Mouse (Mus musculus): ENCODE measurements around the gene Ptges. TPM values are rescaled to one million over a fixed set of nuclear protein-coding genes. Genes with fewer than 3 reads are reported as not detected.

The Ptges gene
- total RNA-seq, 2 experiments from 2014 or later, result 9.1 to 12.0 TPM

DNA sequence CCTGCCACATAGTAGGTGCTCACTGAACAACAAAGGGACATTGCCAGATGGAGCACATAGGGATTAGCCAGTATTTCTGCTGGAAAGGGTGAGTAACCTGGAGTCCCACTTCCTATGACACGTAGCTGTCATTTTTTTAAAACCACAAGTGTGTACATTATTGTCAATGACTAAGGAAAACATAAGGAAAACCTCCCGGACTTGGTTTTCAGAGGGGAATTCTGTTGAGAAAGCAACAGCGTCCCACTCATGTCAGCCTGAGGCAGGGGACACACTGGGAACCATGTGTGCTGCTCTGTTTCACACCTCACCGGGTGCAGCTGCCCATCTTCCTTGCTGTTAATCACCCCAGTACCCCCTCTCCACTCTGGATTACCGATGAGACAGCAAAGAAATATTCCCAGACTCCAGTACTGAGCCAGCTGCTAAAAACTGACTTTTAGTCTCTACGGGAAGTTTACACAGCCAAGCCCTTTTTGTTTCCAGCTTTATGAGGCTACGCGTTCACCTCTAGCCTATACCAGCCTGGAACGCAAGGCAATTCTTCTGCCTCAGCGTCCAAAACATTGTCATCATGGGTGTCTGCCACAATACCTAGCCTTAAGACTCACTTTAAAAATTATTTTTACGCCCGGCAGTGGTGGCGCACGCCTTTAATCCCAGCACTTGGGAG lies 30.1 kb downstream of the Ptges start:
- no peak for DNase-seq

DNA sequence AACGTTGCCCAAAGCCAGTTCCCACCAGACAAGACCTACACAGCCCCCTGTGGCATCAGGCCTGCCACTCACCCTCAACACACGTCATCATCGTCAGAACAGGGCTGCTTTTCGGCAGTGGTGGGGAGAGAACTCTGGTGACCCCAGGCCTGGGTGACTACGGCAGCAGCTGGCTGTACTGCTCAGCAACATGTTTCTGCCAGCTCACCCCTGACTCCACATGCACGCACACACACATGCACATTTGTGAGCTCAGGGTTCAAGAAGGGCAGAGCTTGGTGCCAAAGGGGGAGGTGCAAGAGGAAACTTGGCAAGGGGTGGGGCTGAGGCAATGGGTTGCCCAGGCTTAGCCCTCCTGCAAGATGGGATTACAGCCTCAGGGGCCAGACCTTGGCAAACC lies 32.4 kb downstream of the Ptges start:
- no peak for DNase-seq

DNA sequence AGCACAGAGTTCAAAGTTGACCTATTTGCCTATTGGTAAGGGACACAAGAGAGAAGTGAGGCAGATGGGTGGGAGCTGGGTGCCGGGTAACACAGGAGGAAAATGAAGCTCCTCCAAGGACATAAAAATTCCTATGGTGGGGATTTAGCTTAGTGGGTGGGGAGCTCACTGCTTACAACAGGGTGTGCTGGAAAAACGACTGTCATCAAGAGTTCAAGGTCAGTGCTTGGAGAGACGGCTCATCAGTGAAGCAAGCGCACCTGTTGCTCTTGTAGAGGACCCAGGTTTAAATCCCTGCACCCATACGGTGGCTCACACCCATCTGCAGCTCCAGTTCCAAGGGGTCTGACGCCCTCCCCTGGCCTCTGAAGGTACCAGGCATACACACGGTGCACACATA lies 35.7 kb downstream of the Ptges start:
- no peak for DNase-seq

DNA sequence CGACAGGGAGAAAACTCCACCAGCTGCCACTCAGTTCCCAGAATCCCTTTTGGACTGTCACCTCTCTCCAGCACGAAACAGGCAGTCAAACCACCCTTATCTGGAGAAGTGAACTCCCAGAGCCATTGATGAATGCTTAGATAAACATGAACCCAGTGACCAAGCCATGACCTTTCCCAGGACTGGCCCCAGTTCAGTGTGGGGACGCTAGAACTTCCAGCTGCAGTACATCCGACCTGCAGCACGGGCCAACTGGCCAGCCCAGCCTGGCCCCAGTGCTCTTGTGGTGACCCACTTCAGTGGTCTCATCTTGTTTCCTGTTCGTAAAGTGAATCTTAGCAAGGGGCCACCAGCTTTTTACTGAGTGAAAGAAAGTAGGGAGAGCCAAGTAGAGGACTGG lies 36.3 kb downstream of the Ptges start:
- DNase-seq, result peak; percentile 33

DNA sequence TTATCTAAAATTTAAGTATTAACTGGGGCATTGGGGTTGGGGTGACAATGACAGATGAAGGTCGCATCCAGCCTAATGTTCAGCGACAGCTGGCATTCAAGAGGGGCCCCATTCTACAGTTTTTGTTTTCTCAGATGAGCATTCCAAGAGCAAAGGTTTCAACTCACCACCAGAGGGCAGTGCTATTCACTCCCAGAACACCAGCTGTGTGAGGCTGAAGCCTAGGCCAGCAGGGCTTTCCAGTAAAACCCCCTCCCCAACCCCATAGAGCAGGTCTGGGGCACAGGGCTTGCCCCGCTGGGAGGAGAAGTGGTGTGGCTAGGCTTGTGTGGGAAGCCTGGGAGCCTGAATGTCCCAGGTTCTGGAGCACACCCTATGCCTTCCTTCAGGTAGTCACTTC lies 38.7 kb downstream of the Ptges start:
- peak; percentile 63 for DNase-seq

DNA sequence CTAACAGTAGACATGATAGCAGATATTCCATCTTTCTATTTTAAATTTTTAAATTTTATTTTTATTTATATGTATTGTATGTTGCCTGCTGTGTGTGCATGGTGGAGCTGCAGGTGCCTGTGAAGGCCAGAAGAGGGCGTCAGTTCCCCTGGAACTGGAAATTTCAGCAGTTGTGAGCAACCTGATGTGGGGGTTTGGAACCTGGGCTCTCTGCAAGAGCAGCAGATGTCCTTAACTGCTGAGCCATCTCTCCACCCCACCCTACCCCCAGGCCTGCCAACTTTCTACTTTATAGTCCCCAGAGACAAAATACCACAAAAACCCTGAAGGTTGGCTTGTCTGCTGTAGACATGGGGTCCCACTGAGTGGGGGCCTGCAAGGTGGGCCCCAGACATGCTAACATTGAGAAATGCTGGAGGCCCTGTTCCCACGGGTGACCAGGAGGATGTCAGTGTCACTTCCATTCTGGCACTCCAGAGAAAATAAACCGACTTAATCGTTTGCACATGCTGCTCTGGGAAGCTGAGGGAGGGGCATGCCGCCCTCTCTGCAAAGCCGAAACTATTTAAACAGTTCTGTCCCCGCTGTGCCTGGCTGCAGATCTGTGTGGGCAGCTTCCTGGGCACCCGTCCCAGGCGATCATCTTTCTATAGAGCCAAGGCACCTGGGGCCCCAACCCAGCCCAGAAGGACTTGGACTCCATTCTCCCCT lies 44.1 kb downstream of the Ptges start:
- DNase-seq, result no peak

DNA sequence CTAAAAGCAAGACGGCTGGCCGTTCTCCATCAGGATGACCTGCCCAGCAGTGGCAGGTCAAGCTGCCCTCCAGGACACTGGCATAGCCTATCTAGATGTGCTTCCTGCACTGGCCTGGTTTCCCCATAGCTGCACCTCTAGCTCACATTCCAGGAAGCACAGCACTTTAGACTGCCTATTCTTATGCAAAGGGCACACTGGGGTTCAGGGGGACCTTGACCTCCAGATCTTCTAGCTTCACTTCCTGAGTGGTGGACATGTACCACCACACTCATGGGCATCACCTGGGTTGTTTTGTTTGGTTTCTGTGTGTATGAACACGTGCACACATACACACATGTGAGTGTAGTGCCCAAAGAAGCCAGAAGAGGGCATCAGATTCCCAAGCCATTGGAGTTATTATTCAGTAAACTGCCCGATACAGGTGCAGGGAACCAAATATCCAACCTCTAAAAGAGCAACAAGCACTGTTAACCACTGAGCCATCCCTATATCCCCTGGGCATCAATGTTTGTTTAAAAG lies 44.8 kb downstream of the Ptges start:
- DNase-seq, result no peak

DNA sequence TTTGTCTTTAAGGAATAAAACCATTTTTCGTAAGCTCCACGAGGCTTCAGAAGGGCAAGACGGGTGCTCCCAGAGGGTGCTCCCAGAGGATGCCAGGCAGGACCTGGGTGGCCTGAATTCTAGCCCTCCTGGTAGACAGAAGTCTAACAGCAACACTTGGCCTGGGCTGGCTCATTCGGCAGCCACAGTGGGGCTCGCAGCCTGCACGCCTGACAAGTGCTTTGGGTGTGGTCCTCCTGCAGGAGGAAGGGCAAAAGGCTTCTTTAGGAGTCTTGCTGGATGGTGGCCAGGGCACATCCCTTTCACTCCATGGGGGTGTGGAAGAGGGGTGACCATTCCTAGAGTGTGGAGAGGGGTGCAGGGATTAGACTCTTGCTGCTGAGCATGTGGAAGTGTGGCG lies 48.4 kb downstream of the Ptges start:
- DNase-seq, result no peak

DNA sequence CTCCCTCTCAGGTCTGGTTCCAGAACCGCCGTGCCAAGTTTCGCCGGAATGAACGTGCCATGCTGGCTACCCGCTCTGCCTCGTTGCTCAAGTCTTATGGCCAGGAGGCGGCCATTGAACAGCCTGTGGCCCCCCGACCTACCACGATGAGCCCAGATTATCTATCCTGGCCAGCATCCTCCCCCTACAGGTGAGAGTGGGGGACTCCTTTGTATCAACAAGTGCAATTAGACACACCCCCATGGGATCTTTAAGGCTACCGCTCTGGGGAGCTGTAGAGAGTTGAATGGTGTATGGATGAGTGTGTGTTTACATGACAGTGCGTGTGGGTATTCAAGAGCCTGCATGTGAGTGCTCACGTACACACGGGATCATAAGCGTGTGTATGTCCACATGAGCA lies 50.2 kb downstream of the Ptges start:
- no peak for DNase-seq

DNA sequence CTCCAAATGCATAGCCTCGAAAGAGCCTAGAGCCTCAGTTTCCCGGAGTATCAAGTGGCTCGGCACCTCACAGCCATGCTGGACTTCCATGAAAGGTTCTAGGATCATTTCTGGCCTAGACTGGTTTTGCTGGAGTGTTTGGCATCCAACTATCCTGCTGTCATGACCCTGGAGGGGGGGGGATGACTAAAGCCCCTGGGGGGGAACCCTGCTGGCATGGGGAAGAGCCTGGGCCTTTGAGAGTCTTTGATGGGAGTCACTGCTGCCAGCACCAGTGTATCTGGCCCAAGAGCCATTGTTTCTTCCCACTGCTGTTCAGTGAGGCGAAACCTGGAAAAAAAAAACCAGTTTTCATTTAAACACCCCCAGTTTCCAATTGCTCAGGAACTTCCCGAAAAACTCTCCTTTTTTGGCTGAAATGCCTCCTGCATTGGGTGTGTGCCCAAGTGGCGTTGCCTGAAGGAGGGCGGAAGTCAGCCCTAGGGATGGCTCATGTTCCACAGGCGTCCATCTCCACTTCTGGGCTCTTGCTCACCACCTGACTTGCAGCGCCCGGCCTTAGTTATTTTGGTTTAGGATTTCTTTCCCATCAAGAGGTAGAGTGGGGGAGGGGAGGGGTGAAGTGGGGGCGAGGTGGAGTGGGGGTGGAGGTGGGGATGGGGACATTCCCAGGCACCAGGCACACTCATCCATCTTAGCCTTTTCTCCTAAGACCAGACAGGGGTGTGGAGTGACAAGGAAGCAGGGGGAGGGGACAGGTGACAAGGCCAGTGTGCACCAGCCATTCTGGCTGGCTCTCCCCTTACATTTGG lies 53.8 kb downstream of the Ptges start:
- no peak for DNase-seq

DNA sequence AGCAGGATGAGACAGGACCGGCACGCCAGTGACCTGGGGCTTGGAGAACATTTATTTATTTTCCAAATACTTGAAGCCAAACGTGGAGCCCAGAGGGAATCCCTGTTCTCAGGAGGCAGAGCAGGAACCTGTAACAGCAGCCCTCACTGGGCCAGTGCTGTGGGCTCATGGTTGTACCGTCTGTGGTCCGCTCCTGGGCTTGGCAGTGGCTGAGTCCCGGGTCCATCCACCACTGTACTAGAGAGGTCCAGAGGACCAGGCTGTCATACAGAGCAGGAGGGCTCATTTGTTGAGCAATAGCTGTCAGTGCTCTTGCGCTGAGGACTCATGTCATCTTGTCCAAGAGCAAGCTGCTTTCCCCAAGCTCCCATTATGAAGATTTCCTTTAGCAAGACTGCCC lies 54.6 kb downstream of the Ptges start:
- no peak for DNase-seq

DNA sequence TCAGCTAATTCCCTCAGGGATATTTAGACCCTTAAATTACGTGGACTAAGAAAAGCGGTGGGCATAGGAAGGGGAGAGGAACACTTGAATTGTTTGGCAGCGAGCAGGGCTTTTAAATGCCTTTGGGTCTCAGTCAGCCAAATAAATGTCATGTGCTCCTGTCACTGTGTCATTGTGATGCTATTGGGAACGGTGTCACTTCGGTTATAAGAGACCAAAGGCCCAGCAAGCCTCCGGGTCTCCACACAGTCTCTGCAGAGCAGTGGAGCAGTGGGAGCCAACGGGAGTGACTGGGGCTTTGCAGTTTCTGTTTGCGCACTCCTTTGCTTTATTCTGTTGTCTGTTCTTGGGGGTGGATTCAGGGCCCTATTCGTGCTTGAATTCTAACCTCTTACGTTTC lies 55.2 kb downstream of the Ptges start:
- no peak for DNase-seq

DNA sequence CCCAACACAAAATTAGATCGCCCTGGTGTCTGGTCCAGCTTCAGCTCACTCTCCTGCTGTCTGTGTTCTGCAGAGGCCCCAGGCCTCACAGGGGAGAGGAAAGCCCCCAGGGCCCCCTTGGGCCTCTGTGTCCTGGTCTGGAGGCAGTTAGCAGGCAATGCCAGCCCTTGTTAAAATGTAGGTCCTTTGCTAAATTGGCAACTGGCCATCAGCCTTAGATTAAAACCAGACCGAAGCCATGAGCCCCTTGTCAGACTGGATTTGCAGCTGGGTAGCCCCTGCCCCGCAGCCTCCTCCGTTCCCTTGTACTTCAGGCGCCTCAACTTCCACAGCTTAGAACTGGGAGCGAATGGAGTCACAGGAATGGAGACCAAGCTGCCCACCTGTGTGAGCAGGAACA lies 57.0 kb downstream of the Ptges start:
- DNase-seq, result no peak

DNA sequence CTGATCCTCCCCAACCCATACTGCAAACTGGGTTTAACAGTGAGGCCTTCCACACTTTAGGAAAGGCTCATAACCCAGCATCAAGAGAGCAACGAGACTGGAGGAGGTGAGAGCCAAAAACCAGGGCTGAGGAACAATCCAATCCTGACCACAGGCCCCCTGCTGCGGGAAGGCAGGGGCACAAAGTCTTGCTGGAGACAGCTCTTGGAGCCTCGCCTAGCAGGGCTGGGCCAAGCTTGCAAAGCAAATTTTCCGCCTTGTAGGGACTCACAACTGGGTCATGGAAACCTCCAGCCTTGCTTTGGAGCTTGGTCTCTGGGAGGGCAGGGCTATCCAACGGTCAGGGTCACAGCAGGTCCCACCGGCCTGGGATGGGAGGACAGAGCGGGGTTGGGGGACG lies 58.8 kb downstream of the Ptges start:
- no peak for DNase-seq

DNA sequence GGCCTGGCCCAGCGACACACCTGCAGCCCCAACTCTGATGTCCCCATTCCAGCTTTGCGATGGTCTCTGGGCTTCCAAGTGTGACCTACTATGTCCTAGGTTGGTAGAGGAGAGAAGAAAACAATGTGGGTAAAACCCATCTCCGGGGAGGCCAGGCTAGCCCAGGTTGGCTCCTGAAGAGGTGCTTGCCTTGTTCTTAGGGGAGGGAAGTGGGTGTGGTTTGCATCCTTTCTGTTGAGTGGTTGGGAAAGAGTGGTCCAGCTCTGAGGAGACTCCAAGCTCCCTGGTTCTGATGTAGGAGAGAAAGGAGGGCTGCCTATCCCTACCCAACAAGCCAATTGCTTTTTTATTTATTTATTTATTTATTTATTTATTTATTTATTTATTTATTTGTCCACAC lies 64.2 kb downstream of the Ptges start:
- no peak for DNase-seq

DNA sequence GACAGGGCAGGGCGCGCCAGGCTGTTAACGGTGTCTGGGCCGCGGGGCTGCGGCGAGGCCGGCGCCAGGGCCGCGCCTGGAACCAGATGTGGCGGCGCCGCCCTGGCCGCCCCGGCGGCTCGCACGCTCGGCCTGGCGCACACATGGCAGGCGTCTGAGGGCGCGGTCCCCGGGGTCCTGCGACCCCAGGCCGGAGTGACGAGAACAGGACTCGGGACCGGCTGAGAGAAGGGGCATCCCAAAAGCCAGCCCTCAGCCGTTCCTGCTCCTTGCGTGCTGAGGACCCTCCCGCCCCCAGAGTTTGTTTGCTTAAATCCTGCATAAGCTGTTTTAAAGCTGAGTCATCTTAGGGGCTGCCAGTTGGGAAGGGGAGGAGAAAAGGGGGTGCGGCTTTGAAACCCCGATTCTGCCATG lies 64.7 kb downstream of the Ptges start:
- DNase-seq, result no peak

DNA sequence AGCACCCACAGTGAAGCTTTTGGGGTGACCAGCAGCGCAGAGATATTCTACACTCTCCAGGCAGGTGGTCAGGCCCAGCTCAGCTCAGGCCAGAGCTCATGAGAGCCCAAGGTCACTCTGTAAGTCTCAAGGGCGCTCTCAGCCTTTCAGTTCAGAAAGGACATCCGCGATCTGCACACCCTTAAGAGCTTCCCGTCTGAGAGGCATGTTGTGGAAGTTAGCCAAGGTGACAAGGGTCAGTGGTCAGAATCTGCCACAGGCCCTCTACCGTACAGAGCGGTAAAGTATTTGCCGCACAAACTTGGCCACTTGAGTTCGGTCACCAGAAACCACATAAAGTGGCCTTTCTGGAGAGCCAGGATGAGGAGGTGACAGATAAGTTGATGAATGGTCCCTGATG lies 66.1 kb downstream of the Ptges start:
- peak; percentile 27 for DNase-seq

DNA sequence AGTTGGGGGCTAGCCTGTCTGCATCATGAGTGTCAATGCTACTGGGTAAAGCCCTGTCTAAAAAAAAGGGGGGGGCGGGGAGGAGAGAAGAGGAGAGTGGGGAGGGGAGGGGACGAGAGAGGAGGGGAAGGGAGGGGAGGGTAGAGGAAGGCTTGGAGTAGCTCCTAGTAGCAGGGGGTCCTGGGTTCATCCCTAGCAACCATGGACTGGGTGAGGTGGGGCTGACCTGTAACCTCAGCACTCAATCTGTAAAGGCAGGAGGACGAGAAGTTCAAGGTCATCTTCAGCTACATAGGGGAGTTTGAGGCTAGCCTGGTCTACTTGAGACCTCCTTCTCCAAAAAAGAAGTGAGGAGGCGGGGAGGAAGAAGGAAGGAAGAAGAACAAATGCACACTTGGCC lies 67.6 kb downstream of the Ptges start:
- DNase-seq, result no peak

DNA sequence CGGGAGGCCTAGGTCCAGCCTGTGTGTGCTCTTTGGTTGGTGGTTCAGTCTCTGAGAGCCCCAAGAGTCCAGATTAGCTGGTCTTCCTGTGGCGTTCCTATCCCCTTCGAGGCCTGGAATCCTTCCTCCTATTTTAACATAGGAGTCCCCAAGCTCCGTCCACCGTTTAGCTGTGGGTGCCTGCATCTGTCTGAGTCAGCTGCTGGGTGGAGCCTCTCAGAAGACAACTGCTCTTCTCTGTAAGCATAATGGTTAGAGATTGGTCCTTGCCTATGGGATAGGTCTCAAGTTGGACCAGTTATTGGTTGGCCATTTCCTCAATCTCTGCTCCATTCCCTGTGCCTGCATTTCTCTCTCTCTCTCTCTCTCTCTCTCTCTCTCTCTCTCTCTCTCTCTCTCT lies 69.9 kb downstream of the Ptges start:
- no peak for DNase-seq

DNA sequence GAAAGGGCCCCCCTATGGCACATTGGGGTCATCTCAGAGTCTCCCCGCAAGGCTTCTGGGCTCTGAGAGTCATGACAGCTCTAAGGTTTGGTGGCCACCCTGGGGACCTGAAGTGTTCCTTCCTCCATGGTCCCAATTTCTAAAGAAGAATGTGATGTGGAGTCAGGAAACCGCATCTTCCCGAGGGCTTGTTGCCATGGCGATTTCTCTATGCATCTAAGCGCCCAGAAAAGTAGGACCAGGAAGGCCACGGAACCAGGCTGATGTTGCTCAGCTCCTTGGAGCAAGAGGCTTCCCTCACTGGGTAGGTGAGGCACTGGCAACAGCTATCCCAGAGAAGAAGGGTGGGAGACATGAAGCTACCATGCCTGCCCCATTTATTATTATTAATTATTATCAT lies 72.6 kb downstream of the Ptges start:
- DNase-seq, result no peak

DNA sequence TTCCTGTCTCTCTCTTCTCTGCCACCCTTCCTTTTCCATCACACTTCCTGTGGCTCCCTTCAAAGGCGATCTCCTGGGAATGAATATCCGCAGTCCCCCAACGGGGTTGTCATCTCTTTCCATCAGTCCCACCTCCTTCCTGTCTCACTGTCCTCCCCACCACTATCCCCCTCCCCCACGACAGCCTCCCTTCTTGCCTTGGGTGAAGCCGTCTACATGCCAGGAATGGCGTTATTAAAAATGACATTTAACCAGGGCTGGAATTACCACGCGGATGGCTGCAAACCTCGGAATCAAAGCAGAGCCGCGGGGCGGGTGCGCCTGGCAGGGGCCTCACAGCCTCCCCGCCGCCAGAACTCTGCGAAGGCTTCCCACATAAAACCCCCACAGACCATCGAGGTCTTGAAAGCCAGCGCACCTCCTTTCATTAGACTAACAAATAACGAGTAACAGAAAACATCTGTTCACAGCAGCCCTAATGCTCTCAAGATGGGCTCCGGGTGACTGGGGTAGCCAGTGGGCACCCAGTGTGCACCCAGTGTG lies 76.8 kb downstream of the Ptges start:
- DNase-seq, result no peak

DNA sequence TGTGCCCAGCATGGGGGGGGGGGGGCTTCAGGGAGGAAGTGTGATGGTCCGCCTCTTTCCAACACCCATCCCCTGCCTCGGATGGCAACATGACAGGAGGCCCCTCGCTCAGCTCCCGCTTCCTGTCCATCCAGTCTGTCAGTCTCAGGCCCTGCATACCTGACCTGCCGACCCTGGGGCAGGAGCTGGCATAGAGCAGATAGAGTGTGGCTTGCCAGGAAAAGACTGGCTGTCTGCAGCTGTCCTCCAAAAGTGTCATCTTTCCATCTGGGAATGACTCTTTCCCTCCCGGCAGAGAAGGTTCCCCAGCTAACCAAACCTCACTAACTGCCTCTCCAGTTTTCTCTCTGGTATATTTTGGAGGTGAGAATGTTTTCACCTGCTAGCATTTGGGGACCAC lies 79.1 kb downstream of the Ptges start:
- DNase-seq, result no peak

DNA sequence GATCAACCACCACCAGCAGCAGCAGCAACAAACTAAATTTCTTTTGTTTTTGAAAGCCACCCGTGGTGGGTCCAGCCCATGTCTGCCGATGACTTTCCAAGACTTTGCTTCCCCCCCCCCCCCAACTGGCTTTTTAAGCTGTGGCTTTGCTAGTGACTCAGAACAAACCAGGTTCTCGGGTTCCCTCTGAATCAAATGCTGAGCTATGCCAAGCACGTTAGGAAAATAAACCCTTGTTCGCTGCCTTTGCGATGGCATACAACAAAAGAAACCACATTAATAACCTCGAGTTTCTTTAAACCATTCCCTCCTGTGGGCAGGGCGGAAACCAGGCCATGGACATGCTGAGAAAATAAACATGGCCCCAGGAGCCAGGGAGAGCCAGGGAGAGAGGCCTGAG lies 81.5 kb downstream of the Ptges start:
- no peak for DNase-seq
